Mouse (Mus musculus): ENCODE measurements at regions not wholly inside any gene's neighbourhood (a gene's known extent, or its start where the extent isn't known, plus 50 kb on each side); places are given as distances from the start of the nearest gene placed in this dataset.
A peak's percentile ranks its signal among the peaks of the same experiment; 100 is the strongest.

- DNase-seq (ENCODE audit: low spot score in 2 of 2) = no peak
Measured at GRCm38 (mm10) chr4:58728641-58729040, 58.9 kb downstream of the Olfr267 start.

GRCm38 (mm10) chr4:58726424-58726823 is 61.1 kb downstream of the Olfr267 start:
- DNase-seq (ENCODE audit: low spot score in 2 of 2) = no peak

- peak in 1 of 2 experiments; percentile 8 for DNase-seq (ENCODE audit: low spot score in 2 of 2)
Measured at GRCm38 (mm10) chr4:58722772-58723171, 64.7 kb downstream of the Olfr267 start.

GRCm38 (mm10) chr4:58720682-58721081 is 66.8 kb downstream of the Olfr267 start:
- no peak for DNase-seq (ENCODE audit: low spot score in 2 of 2)

GRCm38 (mm10) chr4:58716426-58716825 is 71.1 kb downstream of the Olfr267 start:
- DNase-seq (ENCODE audit: low spot score in 2 of 2) = no peak

- no peak for DNase-seq (ENCODE audit: low spot score in 2 of 2)
Measured at GRCm38 (mm10) chr4:58715846-58716245, 71.7 kb downstream of the Olfr267 start.

GRCm38 (mm10) chr4:58714221-58714620 is 73.3 kb downstream of the Olfr267 start:
- no peak for DNase-seq (ENCODE audit: low spot score in 2 of 2)

GRCm38 (mm10) chr4:58712875-58713274 is 74.6 kb downstream of the Olfr267 start:
- no peak for DNase-seq (ENCODE audit: low spot score in 2 of 2)

GRCm38 (mm10) chr4:58712166-58712565 is 75.3 kb downstream of the Olfr267 start:
- DNase-seq (ENCODE audit: low spot score in 2 of 2) = no peak

- no peak for DNase-seq (ENCODE audit: low spot score in 2 of 2)
Measured at GRCm38 (mm10) chr4:58699236-58699798, 88.2 kb downstream of the Olfr267 start.

GRCm38 (mm10) chr4:58698828-58699227 is 88.7 kb downstream of the Olfr267 start:
- DNase-seq (ENCODE audit: low spot score in 2 of 2) = no peak

- DNase-seq (ENCODE audit: low spot score in 2 of 2) = no peak
Measured at GRCm38 (mm10) chr4:58696684-58697083, 90.8 kb downstream of the Olfr267 start.

- DNase-seq (ENCODE audit: low spot score in 2 of 2) = no peak
Measured at GRCm38 (mm10) chr4:58695281-58695680, 92.2 kb downstream of the Olfr267 start.

- DNase-seq (ENCODE audit: low spot score in 2 of 2) = no peak
Measured at GRCm38 (mm10) chr4:58693018-58693417, 94.5 kb downstream of the Olfr267 start.

- no peak for DNase-seq (ENCODE audit: low spot score in 2 of 2)
Measured at GRCm38 (mm10) chr4:58681926-58682325, 105.6 kb downstream of the Olfr267 start.

GRCm38 (mm10) chr4:58677701-58678385 is 109.7 kb downstream of the Olfr267 start:
- no peak for DNase-seq (ENCODE audit: low spot score in 2 of 2)

GRCm38 (mm10) chr4:58671406-58672035 is 116.0 kb downstream of the Olfr267 start:
- no peak for DNase-seq (ENCODE audit: low spot score in 2 of 2)

- no peak for DNase-seq (ENCODE audit: low spot score in 2 of 2)
Measured at GRCm38 (mm10) chr4:58670906-58671250, 116.6 kb downstream of the Olfr267 start.

GRCm38 (mm10) chr4:58670107-58670905 is 116.6 kb upstream of the Lpar1 start:
- DNase-seq (ENCODE audit: low spot score in 2 of 2) = no peak

- no peak for DNase-seq (ENCODE audit: low spot score in 2 of 2)
Measured at GRCm38 (mm10) chr4:58668368-58669153, 114.9 kb upstream of the Lpar1 start.

GRCm38 (mm10) chr4:58663628-58664205 is 110.0 kb upstream of the Lpar1 start:
- DNase-seq (ENCODE audit: low spot score in 2 of 2) = no peak
